Mouse (Mus musculus) retina, embryonic 14.5 days (tissue): ENCODE data around the gene Rbm20.

Experiments used
- DNase-seq: peaks from one replicate; pipeline ENCODE4 v3.0.0-alpha.2; 2015; ENCODE audit warnings: low spot score

The Rbm20 gene

GRCm38 (mm10) chr19:53881786-53882185, 204.7 kb downstream of the Rbm20 start:
- DNase-seq, result peak; percentile 49

GRCm38 (mm10) chr19:53885450-53885849, 208.3 kb downstream of the Rbm20 start:
- peak; percentile 57 for DNase-seq

GRCm38 (mm10) chr19:53886576-53887370, 209.7 kb downstream of the Rbm20 start:
- DNase-seq, result no peak

GRCm38 (mm10) chr19:53887822-53888221, 210.7 kb downstream of the Rbm20 start:
- no peak for DNase-seq

DNA sequence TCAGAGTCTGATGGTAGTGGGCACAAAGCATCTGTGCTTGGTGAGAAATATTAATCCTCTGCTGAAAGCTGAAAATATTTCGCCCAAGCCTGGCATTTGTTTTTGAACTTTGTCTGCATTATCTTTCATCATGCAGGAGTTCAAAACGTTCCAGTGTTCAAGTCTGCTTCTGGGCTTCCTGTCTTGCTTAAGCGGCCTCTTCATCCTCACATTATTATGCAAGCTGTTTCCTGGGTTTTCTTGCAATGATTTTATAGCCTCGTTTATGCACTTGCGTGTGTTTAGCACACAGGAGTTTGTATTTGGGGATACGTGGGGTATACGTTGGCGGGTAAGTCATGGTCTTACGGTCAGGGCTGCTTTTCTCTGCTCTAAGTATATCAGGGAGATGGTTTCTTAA, 211.2 kb downstream of the Rbm20 start:
- no peak for DNase-seq

GRCm38 (mm10) chr19:53889555-53889954, 212.4 kb downstream of the Rbm20 start:
- DNase-seq, result no peak

GRCm38 (mm10) chr19:53890274-53890673, 213.2 kb downstream of the Rbm20 start:
- no peak for DNase-seq

DNA sequence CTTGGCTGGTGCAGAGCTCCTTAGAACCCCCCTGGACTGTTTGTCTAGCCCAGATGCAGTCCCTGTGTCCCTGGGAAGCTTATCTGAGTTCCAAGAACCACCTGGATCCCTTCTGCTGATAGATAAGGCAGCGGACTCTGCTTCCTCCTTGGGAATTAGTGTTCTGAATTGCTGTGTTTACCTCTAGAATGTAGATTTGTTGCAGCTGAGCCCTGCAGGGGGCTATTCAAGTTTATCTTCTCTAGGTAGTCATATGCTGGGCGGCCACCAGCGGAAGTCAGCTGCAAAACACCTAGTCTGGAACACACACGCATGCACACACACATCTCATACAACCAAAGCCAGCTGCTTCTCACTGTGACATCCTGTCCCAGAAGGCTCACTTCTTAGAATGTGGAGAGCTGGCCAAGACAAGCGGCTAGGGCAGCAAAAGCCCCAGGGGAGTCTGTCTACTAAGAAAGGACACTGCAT, 213.7 kb downstream of the Rbm20 start:
- peak; percentile 4 for DNase-seq

DNA sequence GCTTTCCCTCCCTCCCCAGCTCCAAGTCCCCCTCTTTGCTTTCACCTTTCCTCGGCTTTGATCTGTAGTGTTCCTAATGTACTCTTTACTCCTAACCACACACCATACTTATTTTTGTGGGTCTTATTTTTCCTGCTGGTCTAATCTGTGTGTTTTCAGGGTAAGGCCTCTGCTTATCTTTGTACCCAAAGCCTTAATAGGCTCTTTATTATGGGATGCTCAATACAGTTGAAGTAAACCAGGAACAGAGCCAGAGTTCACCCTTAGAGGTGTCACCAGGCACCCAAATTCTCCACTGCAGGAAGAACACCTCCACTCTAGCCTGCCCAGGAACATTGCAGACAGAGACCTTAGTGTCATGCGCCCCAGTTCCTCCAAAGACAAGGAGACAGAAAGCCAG, 214.5 kb downstream of the Rbm20 start:
- DNase-seq, result no peak

DNA sequence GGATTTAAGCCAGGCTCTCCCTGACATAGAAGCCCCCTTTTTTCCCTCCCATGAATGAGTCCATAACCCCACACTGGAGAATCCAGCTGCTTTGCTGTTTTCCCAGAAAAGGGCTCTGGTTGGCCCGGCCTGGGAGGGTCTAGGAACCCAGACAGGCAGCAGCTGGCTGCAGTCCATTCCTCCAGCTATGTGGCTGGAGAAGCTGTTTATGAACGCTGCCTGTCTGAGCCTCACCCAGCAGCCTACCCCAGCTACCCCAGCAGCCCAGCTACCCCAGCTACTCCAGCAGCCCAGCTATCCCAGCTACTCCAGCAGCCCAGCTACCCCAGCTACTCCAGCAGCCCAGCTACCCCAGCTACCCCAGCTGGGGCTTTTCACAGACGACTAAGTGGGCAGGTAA, 215.0 kb downstream of the Rbm20 start, which contains the start of gene Pdcd4:
Gene Pdcd4, plus strand, starts transcription at position 171 of the 400 bp plus-strand sequence.
- DNase-seq, result no peak

- DNase-seq, result no peak
Measured at GRCm38 (mm10) chr19:53892838-53893359, 215.8 kb downstream of the Rbm20 start.

DNA sequence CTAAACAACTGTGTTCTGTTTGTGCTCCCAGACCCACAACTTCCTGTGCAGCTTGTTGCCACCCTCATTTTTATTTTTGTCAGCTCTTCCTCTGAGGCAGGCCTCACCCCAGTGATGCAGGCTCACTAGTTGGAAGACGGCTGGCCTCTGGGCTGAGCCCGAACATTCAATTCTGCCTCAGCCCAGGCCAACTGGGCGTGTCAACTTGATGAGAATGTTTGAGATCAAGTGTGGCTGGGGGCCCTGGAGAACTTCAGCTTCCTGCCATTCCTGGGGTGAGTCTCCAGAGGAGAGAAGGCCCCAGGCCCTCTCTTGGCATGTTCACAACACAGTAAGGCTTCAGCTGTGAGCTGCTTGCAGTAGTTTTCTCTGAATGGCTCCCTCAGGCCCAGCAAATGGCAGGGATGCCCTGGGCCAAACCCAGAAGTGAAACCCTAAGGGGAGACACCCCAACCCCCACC, 216.6 kb downstream of the Rbm20 start:
- DNase-seq, result no peak

DNA sequence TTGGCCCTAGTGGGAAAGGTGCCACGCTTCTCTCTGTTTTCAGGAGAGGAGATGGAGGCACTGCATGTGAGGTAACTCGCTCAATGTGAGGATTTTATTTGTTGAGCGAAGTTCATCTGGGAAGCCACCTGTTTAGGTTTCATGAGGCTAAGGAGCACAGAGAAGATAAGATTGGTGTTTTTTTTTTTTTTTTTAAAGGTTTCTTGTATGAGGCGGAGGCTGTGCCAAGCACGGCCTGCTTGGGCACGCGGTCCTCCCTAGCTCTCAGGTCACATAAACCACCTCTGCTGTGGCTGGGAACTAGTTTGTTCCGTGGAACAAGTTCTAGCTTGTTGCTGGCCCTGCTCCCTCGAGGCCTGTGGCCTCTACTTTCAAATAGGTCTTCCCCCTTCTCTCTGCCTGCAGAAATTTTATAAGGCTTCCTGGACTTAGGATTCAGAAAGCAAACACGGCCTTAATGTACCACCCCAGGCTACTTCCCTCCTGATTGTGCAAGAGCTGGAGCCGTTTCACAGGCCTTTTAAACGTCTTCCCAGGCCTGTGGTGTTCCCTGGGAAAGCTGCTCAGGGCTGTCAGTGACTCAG, 217.5 kb downstream of the Rbm20 start:
- DNase-seq, result no peak

DNA sequence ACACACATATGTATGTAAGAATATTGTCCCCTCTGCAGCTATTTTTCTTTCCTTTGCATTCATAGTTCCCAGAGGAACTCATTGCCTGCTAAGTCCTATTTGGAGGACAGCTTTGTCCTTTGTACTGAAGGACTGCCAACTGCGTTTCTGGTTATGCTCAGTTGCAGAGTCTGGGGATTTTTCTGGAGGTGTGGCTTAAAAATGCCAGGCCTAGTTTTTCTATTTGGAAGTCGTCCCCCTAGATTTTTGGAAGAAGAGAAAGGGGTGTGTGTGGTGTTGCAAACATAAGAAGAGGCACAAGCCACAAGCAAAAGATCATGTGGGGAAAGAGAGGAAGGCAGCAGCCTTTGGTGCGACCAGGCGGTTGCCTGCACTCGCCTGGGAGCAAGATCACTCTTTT, 220.9 kb downstream of the Rbm20 start:
- DNase-seq, result no peak

DNA sequence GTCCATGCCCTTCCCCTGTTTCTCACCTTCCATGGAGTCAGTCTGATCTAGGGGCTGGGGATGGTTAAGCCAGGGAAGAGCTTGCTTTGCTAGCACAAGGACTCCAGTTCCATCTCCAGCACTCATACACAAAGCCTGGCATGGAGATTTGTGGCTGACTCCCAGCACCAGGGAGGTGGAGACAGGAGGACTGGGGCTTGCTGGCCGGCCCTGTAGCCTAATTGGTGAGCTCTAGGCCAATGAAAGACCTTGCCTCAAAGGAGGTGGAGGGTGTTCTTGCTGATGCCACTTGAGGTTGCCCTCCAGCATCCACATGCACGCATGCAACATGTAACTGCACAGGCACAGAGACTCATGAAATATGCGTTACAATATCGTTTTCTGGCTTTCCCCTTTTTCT, 221.4 kb downstream of the Rbm20 start:
- DNase-seq, result no peak

DNA sequence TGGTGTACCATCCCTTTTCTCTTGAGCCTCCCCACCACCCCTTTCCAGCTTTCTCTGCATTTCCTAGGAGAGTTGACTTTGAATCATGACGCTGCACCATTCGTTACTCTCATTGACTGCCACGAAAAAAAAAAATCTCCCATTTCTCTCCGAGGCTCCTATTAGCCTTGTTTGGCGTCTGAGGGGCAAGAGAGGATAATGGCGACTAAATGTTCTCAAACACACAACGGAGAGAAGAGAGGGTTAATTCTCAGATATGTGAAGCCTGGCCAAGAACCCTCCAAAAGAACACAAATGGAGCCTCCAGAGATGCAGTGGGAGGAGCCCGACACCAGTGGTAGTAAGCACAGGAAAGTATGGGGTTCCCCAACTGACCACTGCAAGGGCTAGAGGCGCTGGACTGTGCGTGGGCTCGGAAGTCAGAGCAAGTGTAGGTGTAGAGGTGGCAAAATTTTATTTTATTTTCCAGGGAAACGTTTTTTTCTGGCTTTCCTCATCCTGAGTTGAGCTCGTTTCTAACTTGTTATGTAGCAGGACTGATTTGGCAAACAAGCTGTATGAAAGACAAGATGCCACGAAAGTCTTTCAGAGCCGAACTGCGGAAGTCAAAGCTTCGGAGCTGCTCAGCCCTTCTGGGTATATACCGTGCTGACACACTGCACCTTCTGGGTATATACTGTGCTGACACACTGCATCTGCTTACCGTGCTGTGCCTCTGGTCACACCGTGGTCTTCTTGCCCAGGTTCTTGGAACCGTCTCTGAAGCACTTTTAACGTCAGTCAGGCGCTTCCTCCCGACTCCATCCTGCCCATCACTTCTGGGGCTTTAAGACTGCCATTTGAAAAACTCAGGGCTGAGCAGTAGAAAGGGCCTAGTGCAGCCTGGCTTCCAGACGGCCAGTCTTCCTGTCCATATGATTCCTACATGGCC, 222.1 kb downstream of the Rbm20 start:
- no peak for DNase-seq

DNA sequence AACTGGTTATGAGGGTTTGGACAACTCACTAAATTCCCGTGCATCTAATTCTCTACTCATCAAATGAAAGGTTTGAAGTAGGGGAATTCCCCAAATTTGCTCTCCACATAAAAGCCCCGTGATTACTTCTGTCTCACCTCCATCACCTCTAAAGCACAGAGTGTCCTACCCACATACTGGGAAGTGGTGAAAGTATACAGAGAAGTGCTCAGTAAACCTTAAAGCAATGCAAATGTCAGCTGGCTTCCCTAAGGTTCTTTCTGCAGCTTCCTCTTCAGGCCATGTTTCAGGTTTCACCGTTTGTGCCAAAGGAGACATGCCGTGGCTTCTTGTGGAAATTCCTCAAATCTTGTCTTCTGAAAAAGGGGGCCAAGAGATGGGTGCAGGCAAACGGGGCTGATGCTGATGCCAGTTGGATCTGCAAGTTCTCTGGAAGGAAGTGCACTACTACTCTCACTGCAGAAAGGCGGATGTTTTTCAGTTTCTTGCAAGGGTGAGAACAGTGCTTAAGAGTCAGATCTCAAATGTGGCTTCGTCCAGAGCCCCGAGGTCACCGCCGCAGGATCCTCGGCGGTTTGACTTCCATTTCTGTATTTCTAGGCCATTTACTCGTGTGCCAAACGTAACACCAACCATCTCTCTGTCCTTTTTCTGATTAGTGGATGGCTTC, 223.0 kb downstream of the Rbm20 start:
- no peak for DNase-seq

- no peak for DNase-seq
Measured at GRCm38 (mm10) chr19:53901931-53902738, 225.0 kb downstream of the Rbm20 start.

- peak; percentile 98 for DNase-seq
Measured at GRCm38 (mm10) chr19:53902739-53903487, 225.8 kb downstream of the Rbm20 start.
